In the genomic region with DNA sequence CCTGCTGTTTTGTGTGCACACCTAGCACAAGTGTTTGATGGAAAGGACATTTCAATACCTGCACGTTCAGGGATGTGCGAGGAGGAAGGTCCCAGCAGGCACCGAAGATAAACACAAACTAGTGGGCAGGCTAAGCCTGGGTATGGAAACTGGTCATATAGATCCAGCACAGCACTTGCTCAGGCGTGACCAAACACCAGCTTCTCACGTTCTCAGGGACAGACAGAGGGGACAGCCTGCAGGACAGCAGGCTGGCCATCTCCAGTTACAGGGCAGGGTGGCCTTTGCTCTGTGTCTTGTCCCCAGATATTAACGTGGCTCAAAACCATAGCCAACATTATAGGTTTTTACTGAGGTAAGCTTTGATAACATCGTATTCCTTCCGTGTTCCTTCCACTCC, we compare ENCODE assay signal across 27 mouse cellular contexts.
"Had no signal": no experiment of that assay in that cellular context is flagged by ENCODE, and none has a peak within 500 bp of the region (broad histone marks: within the 10 kb centered on the region; RNA-seq: fewer than 3 reads in every experiment).

No protein-coding gene starts in this region.

- H3K27ac ChIP-seq: embryonic facial prominence, embryonic 10.5 days; embryonic facial prominence, embryonic 12.5 days; embryonic facial prominence, embryonic 13.5 days; embryonic facial prominence, embryonic 15.5 days; forebrain, embryonic 10.5 days; forebrain, embryonic 12.5 days; forebrain, embryonic 13.5 days; forebrain, embryonic 15.5 days; gastrocnemius, adult 2 months had no signal

- H3K4me3 ChIP-seq: embryonic facial prominence, embryonic 10.5 days; embryonic facial prominence, embryonic 12.5 days; embryonic facial prominence, embryonic 13.5 days; embryonic facial prominence, embryonic 15.5 days; erythroblast, embryonic 14.5 days; forebrain, embryonic 10.5 days; forebrain, embryonic 12.5 days; forebrain, embryonic 13.5 days; forebrain, embryonic 15.5 days; gastrocnemius, adult 2 months had no signal

- H3K9ac ChIP-seq: embryonic facial prominence, embryonic 12.5 days; embryonic facial prominence, embryonic 13.5 days; embryonic facial prominence, embryonic 15.5 days; forebrain, embryonic 12.5 days; forebrain, embryonic 13.5 days; forebrain, embryonic 15.5 days; forebrain, postnatal 0 days had no signal

- H3K4me1 ChIP-seq: embryonic facial prominence, embryonic 10.5 days; embryonic facial prominence, embryonic 15.5 days; forebrain, embryonic 10.5 days; forebrain, embryonic 13.5 days; forebrain, embryonic 15.5 days had no signal

- H3K9me3 ChIP-seq: embryonic facial prominence, embryonic 10.5 days; embryonic facial prominence, embryonic 12.5 days; embryonic facial prominence, embryonic 13.5 days; embryonic facial prominence, embryonic 15.5 days; forebrain, embryonic 10.5 days; forebrain, embryonic 12.5 days; forebrain, embryonic 13.5 days; forebrain, embryonic 15.5 days had no signal

- H3K4me2 ChIP-seq: embryonic facial prominence, embryonic 12.5 days; embryonic facial prominence, embryonic 13.5 days; embryonic facial prominence, embryonic 15.5 days; forebrain, embryonic 12.5 days; forebrain, embryonic 13.5 days; forebrain, embryonic 15.5 days had no signal

- H3K36me3 ChIP-seq: embryonic facial prominence, embryonic 10.5 days; embryonic facial prominence, embryonic 12.5 days; embryonic facial prominence, embryonic 13.5 days; embryonic facial prominence, embryonic 15.5 days; forebrain, embryonic 10.5 days; forebrain, embryonic 12.5 days; forebrain, embryonic 15.5 days had no signal

- DNase-seq: cerebellum, adult 2 months; cerebellum, adult 8-10 months; cerebellum, adult 9-10 months; cerebellum, adult 9-11 months; cerebellum, postnatal 10 days; cerebellum, postnatal 14 days; cerebellum, postnatal 25 days; embryo, embryonic 11 days; forebrain, postnatal 0 days; gastrocnemius, adult 2 months; gastrocnemius, postnatal 10 days; gastrocnemius, postnatal 14 days; gastrocnemius, postnatal 25 days; gastrocnemius, postnatal 36 days; heart, adult 11 months; heart, adult 18-20 months had no signal

- H3K27me3 ChIP-seq: embryonic facial prominence, embryonic 12.5 days; embryonic facial prominence, embryonic 13.5 days; embryonic facial prominence, embryonic 15.5 days; forebrain, embryonic 12.5 days; forebrain, embryonic 13.5 days; forebrain, embryonic 15.5 days had no signal

- ATAC-seq: forebrain, embryonic 13.5 days; forebrain, embryonic 14.5 days; forebrain, embryonic 15.5 days; forebrain, embryonic 16.5 days; forebrain, postnatal 0 days had no signal
